Mouse (Mus musculus): ENCODE results near the gene Gata3.

GRCm38 (mm10) chr2:9885217-9885770, 4.5 kb downstream of the Gata3 start:
- TF ChIP-seq CTCF (conservative IDR thresholded peaks at IDR 0.05 in 1 of 2, IDR thresholded peaks at IDR 0.05 in 1 of 2; ENCODE audit: low read depth in 2 of 2, low read length in 2 of 2), result no peak
- no peak for TF ChIP-seq EP300 (IDR thresholded peaks at IDR 0.05; ENCODE audit: low read length)

Data from CH12.LX (cell line).